Mouse (Mus musculus): ENCODE results near the gene Olfr1234. TPM values are rescaled to one million over a fixed set of nuclear protein-coding genes. Genes with fewer than 3 reads are reported as not detected.

Gene Olfr1234
- polyA plus RNA-seq (2012; rRNA removed): not detected in 2 replicates

DNA sequence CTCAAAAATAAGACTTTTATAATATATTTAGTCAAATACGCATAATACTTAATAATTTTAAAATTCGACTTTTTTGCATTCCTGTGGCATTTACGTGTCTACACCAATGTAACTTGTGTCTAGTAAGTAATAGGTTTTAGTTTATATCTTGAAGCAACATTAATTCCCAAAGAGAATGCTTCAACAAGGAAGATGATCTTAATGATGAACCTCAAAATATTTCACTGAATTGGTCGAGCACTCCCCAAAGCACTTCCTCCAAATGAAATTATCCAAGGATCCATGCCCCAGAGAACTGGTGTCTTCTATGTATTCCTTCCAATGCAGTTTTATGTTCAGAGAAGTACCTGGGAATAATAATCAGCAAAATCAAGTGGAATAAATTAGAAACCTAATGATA is at the start of gene Olfr1234:
Gene Olfr1234 (minus strand): TSS at position 101 of the 400 bp plus-strand sequence.
- WGBS: 76% methylated on average over 4 of the region's 4 CpGs
- DNase-seq (ENCODE audit: low read depth, low spot score): no peak

- 94% methylated on average over 2 of the region's 2 CpGs for WGBS
- no peak for DNase-seq (ENCODE audit: low read depth, low spot score)
Measured at GRCm38 (mm10) chr2:89409576-89409975, 44.9 kb upstream of the Olfr1234 start, which contains the start of gene Olfr1238. Olfr1238 (minus strand) TSS chr2:89409676.

- WGBS: 21% methylated on average over 1 of the region's 1 CpGs
- DNase-seq (ENCODE audit: low read depth, low spot score): no peak
Measured at GRCm38 (mm10) chr2:89400882-89401281, 36.2 kb upstream of the Olfr1234 start.

DNA sequence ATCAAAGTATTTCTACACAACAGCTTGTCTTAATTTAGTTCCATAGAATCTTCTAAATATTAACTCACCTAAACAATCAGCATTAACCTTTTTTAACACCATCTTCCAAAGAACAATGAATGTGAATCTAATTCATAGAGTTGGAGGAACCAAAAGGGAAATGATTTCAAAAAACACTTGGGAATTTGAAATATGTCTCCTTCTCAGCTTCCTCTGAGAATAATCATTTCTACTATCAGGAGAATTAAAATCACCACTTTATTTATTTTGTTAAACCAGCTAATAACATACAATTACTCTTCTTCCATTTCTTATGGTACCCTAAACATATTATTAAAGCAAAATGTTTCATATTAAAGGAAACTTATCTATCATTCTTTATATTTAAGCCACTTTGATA is 22.4 kb downstream of the Olfr1234 start, which contains the start of gene Olfr1233:
Gene Olfr1233 (minus strand): TSS at position 101 of the 400 bp plus-strand sequence.
- DNase-seq (ENCODE audit: low read depth, low spot score): no peak

DNA sequence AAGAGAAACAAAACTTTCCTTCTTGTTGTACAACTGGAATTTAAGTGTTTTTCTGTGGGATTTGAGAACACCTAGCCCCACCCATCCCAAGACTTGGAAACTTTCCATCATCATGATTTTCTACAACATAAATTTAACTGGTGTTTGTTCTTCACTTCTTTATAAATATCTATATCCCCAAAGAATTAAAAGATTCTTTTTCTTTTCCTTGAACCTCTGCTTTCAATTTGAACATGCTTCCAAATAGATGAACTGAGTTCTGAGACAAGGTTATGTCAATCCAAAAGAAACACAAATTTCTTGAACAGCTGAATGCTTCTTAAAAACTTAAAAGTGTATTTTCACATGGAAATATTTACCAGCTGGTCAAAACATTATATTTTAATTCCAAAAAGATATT is 35.1 kb downstream of the Olfr1234 start, which contains the start of gene Olfr1232:
Gene Olfr1232 (minus strand): TSS at position 101 of the 400 bp plus-strand sequence.
- DNase-seq (ENCODE audit: low read depth, low spot score): no peak

Other genes starting within 250 kb of the Olfr1234 start
- not detected in 2 replicates for gene Olfr1221, start 247.6 kb downstream of the Olfr1234 start, polyA plus RNA-seq (2012; rRNA removed)
- gene Olfr1222, start 231.8 kb downstream of the Olfr1234 start, polyA plus RNA-seq (2012; rRNA removed): not detected in 2 replicates
- not detected in 2 replicates for gene Olfr1223, start 213.3 kb downstream of the Olfr1234 start, polyA plus RNA-seq (2012; rRNA removed)
- gene Olfr1224-ps1, start 200.8 kb downstream of the Olfr1234 start, polyA plus RNA-seq (2012; rRNA removed): not detected in 2 replicates
- not detected in 2 replicates for gene Olfr1225, start 190.2 kb downstream of the Olfr1234 start, polyA plus RNA-seq (2012; rRNA removed)
- not detected in 2 replicates for gene Olfr1226, start 164.8 kb downstream of the Olfr1234 start, polyA plus RNA-seq (2012; rRNA removed)
- not detected in 2 replicates for gene Olfr1228, start 110.8 kb downstream of the Olfr1234 start, polyA plus RNA-seq (2012; rRNA removed)
- not detected in 2 replicates for gene Olfr1229, start 76.9 kb downstream of the Olfr1234 start, polyA plus RNA-seq (2012; rRNA removed)
- gene Olfr1230, start 67.6 kb downstream of the Olfr1234 start, polyA plus RNA-seq (2012; rRNA removed): not detected in 2 replicates
- not detected in 2 replicates for gene Olfr1231, start 57.8 kb downstream of the Olfr1234 start, polyA plus RNA-seq (2012; rRNA removed)
- gene Olfr1232, start 35.2 kb downstream of the Olfr1234 start, polyA plus RNA-seq (2012; rRNA removed): not detected in 2 replicates
- gene Olfr1233, start 22.5 kb downstream of the Olfr1234 start, polyA plus RNA-seq (2012; rRNA removed): not detected in 2 replicates
- gene Olfr1238, start 44.8 kb upstream of the Olfr1234 start, polyA plus RNA-seq (2012; rRNA removed): not detected in 2 replicates
- not detected in 2 replicates for gene Olfr1239, start 55.5 kb upstream of the Olfr1234 start, polyA plus RNA-seq (2012; rRNA removed)
- gene Olfr1240, start 78.1 kb upstream of the Olfr1234 start, polyA plus RNA-seq (2012; rRNA removed): not detected in 2 replicates
- not detected in 2 replicates for gene Olfr1241, start 122.3 kb upstream of the Olfr1234 start, polyA plus RNA-seq (2012; rRNA removed)
- not detected in 2 replicates for gene Olfr1242, start 133.5 kb upstream of the Olfr1234 start, polyA plus RNA-seq (2012; rRNA removed)
- not detected in 2 replicates for gene Olfr1243, start 166.6 kb upstream of the Olfr1234 start, polyA plus RNA-seq (2012; rRNA removed)
- gene Olfr1245, start 213.6 kb upstream of the Olfr1234 start, polyA plus RNA-seq (2012; rRNA removed): not detected in 2 replicates
- gene Olfr1246, start 228.3 kb upstream of the Olfr1234 start, polyA plus RNA-seq (2012; rRNA removed): not detected in 2 replicates
- gene Olfr1247, start 249.3 kb upstream of the Olfr1234 start, polyA plus RNA-seq (2012; rRNA removed): not detected in 2 replicates

All from large intestine, adult 2 months (tissue).